Mouse (Mus musculus) liver, embryonic 15.5 days (tissue): ENCODE data around the gene Vamp1. TPM values are rescaled to one million over a fixed set of nuclear protein-coding genes. Genes with fewer than 3 reads are reported as not detected.

ENCODE experiments used
- ATAC-seq: fragments of 200-750 bp; cut with Nextera tagmentation; 2 replicates; pipeline ENCODE4 v1.8.0; 2017; ENCODE audit warnings: moderate number of reproducible peaks, mild to moderate bottlenecking, moderate library complexity; ENCODE audit not compliant: insufficient read depth
- H3K27ac ChIP-seq: fragments of 300-500 bp; sonication (generic); replicated peaks from 2 replicates; pipeline ENCODE4 v1.5.1; 2015; ENCODE audit warnings: mild to moderate bottlenecking, inconsistent platforms
- H3K27me3 ChIP-seq: fragments of 300-500 bp; sonication (generic); 2 replicates; pipeline ENCODE4 v1.6.1; 2015; ENCODE audit warnings: mild to moderate bottlenecking, inconsistent platforms
- H3K36me3 ChIP-seq: fragments of 300-500 bp; sonication (generic); replicated peaks from 2 replicates; pipeline ENCODE4 v1.6.1; 2015; ENCODE audit warnings: moderate library complexity, mild to moderate bottlenecking, inconsistent platforms
- H3K4me1 ChIP-seq: fragments of 300-500 bp; sonication (generic); replicated peaks from 2 replicates; pipeline ENCODE4 v1.6.1; 2015; ENCODE audit warnings: inconsistent platforms
- H3K4me2 ChIP-seq: fragments of 300-500 bp; sonication (generic); 2 replicates; pipeline ENCODE4 v1.6.1; 2015; ENCODE audit warnings: moderate library complexity, mild to moderate bottlenecking, inconsistent platforms
- H3K4me3 ChIP-seq: fragments of 300-500 bp; sonication (generic); replicated peaks from 2 replicates; pipeline ENCODE4 v1.5.1; 2015; ENCODE audit warnings: mild to moderate bottlenecking, inconsistent platforms
- H3K9ac ChIP-seq: fragments of 300-500 bp; sonication (generic); 2 replicates; pipeline ENCODE4 v1.6.1; 2015; ENCODE audit warnings: moderate library complexity, mild to moderate bottlenecking, inconsistent platforms
- H3K9me3 ChIP-seq: fragments of 300-500 bp; sonication (generic); replicated peaks from 2 replicates; pipeline ENCODE4 v1.6.1; 2016; ENCODE audit warnings: inconsistent platforms
- WGBS: fragments of 180-500 bp; shearing (Covaris S2); methylation state at CpG from one replicate; pipeline ENCODE4 v1.1.7; 2015; ENCODE audit warnings: mixed read lengths; ENCODE audit not compliant: insufficient replicate concordance; 5-methylcytosine and 5-hydroxymethylcytosine counted together
- polyA plus RNA-seq: library from polyadenylated mRNA; unstranded; fragments of >200 nt; fragmentation: Nextera tagmentation; extraction: Ambion mirVana; gene quantifications from 2 replicates; pipeline ENCODE4 v1.2.1, GENCODE M21; 2015

Vamp1 gene
- polyA plus RNA-seq, 1 experiment from 2014 or later: 1.9 TPM

DNA sequence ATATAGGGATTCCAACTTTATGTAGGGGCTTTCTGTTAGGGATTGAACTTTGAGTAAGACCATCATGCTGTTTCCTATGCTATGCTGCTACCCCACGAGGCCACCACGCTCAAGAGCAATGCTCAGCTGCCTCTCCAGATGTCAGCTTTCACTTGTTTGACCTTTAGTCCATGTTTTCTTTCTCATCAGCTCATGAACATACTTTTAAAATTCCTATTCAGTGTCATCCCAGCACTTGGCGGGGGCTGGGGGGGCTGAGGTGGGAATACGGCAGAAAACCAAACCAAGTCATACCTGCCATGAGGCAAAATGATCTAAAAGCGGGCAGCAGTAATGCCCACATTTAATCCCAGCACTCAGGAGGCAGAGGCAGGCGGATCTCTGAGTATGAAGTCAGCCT is 2.2 kb upstream of the Vamp1 start:
- peaks cover 20% of the 10 kb centered on the region for H3K4me1 ChIP-seq
- 50% methylated on average over 6 of the region's 6 CpGs for WGBS
- H3K4me3 ChIP-seq: no peak overlapping the region
- no peak overlapping the region for H3K9ac ChIP-seq
- H3K27me3 ChIP-seq: peaks cover 29% of the 10 kb centered on the region
- no peaks in the 10 kb centered on the region for H3K36me3 ChIP-seq
- no peak overlapping the region for H3K4me2 ChIP-seq
- no peak overlapping the region for H3K27ac ChIP-seq
- ATAC-seq: no peak
- no peaks in the 10 kb centered on the region for H3K9me3 ChIP-seq

DNA sequence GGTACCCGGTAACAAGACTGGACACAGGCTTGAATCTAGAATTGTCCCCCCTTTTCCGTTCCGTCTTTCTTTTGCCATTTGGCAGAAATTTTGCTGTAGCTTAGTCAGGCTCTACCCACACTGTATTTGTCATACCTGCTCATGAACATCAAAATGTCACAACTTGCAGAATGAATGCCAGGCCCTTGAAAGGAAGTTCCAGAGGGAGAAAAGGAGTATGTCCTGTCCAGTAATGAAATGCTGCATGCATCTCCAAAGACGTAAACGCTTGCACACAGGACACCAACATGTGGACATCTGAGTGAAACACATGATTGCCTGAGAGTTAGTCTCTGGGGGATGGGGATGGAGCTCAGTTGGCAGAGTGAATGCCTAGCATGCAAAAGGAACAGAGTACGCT is 1.6 kb upstream of the Vamp1 start:
- Histone ChIP-seq H3K36me3 (no peaks in the 10 kb centered on the region), H3K4me2 (no peak overlapping the region), H3K9me3 (no peaks in the 10 kb centered on the region), H3K27ac (no peak overlapping the region), H3K4me1 (peaks cover 21% of the 10 kb centered on the region), H3K27me3 (peaks cover 29% of the 10 kb centered on the region), H3K4me3 (no peak overlapping the region), H3K9ac (no peak overlapping the region)
- 72% methylated on average over 6 of the region's 6 CpGs for WGBS
- ATAC-seq: no peak

DNA sequence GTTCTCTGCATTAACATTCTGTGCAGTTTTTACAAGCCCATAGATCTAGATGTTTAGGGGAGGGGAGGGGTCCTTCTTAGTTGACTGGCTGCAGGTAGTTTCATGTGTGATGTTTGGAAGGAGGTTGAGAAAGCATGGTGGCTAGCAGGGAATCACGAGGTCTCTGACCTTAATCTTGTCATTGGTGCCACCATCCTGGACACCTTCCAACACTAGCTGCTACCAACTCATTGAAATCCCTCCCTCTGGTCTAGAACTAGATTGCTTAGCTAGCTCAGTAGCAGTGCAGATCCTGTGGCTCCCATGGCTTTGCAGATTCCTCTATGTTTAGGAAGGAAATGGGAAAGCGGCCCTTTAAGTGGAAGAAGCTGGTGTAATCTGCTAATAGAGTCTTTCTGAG is 1.5 kb downstream of the Vamp1 start:
- Histone ChIP-seq H3K4me2 (peak overlapping the region; percentile 98), H3K9ac (no peak overlapping the region), H3K27me3 (peaks cover 21% of the 10 kb centered on the region), H3K9me3 (no peaks in the 10 kb centered on the region), H3K4me3 (no peak overlapping the region), H3K36me3 (0 out of 2 replicates have a peak, but pooled peaks cover 6% of the 10 kb centered on the region), H3K4me1 (peaks cover 24% of the 10 kb centered on the region), H3K27ac (no peak overlapping the region)
- ATAC-seq: no peak
- WGBS: 58% methylated on average over 2 of the region's 2 CpGs

DNA sequence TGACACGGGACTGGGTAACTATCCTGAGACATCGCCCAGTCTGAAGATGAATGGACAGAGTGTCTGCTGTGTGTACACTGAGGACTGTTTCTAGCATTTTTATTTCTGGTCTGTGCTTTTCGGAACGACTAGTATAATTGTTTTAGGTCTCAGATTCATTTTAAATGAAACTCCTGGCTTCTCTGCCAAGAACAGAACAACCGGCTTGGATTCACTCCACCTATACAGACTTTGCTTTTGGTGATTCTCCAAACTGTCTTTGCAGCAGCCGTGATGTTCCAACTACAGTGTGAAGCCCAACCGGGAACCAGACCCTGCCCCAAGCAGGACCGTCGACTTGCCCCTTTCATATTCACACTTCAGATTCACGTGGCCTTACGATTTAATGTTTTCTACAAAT is 2.5 kb downstream of the Vamp1 start:
- Histone ChIP-seq H3K9me3 (no peaks in the 10 kb centered on the region), H3K9ac (no peak overlapping the region), H3K4me2 (no peak overlapping the region), H3K27ac (no peak overlapping the region), H3K4me3 (no peak overlapping the region), H3K4me1 (peaks cover 24% of the 10 kb centered on the region), H3K27me3 (peaks cover 11% of the 10 kb centered on the region), H3K36me3 (peaks cover 10% of the 10 kb centered on the region; the same call in 1 of the 2 replicates)
- WGBS: 85% methylated on average over 11 of the region's 11 CpGs
- no peak for ATAC-seq

DNA sequence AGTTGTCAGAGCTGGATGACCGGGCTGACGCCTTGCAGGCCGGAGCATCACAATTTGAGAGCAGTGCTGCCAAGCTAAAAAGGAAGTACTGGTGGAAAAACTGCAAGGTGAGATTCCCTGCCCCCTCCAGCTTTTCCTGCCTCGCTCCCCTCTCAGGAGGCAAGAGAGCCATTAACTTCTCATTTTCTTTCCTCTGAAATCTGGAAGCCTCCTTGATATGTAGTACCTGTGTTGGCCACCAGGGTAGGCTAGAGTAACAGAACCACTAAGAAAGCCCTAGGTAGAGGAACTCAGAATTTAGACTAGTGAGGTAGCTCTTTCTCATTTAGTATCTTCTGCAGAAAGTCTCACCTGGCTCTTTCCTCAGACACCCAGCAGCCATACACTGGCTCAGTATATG is 3.6 kb downstream of the Vamp1 start:
- no peaks in the 10 kb centered on the region for H3K9me3 ChIP-seq
- no peak for ATAC-seq
- no peak overlapping the region for H3K4me2 ChIP-seq
- peaks cover under 1% of the 10 kb centered on the region for H3K27me3 ChIP-seq
- H3K9ac ChIP-seq: no peak overlapping the region
- H3K27ac ChIP-seq: no peak overlapping the region
- WGBS: 68% methylated on average over 4 of the region's 4 CpGs
- H3K4me1 ChIP-seq: peaks cover 24% of the 10 kb centered on the region
- H3K36me3 ChIP-seq: peaks cover 14% of the 10 kb centered on the region; the same call in 1 of the 2 replicates
- no peak overlapping the region for H3K4me3 ChIP-seq

DNA sequence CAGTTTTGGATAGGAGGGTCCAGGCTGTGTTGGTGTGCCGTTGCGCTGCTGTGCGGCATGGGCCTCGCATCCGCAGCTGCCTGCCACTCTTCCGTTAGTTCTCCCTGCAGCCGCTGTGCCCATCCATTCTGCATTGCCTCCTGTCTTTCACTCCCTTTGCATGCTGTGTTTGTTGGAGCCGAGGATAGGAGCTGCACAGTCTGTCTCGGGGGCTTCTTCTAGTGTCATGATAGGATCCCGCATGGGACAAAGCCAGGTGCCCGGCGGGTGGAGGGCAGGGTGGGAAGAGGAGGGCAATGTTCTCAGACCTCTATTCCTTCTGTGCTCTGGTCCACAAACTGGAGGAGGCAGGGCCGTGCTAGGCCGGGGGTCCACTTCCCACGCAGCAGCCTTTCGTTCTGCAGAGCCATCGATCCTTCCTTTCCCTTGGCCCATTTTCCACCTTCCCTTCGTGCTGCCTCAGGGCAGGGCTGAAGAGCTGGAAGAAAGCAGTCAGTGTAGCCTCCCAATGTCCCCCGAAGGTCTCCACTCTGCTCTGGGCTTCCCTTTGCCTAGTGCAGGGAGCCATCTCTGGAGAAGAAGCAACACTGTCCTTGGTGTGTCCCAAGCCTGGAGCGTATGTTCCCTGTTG is 5.9 kb downstream of the Vamp1 start:
- no peak overlapping the region for H3K4me2 ChIP-seq
- no peaks in the 10 kb centered on the region for H3K9me3 ChIP-seq
- H3K4me3 ChIP-seq: no peak overlapping the region
- peaks cover 13% of the 10 kb centered on the region for H3K4me1 ChIP-seq
- H3K36me3 ChIP-seq: peaks cover 30% of the 10 kb centered on the region
- H3K27ac ChIP-seq: no peak overlapping the region
- H3K9ac ChIP-seq: no peak overlapping the region
- ATAC-seq: no peak
- WGBS: 79% methylated on average over 20 of the region's 20 CpGs
- no peaks in the 10 kb centered on the region for H3K27me3 ChIP-seq

DNA sequence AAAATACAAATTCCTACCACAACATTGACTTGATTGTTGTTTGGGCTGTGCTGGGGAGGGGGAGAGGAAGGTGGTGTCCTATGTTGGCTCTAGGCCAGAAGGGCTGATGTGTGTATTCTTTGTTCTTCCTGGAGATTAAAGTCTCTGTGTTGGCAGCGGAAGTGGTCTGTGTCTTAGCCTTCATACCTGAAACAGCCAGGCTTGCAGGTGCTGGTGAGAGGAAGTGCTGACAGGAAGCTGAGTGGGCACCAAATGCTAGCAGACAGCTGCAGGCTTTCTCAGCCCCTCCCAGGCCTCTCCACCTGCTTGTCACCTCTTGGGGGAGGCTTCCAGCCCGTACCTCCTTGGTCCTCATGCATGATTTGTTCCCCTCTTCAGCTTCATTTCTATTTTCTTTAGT is 6.8 kb downstream of the Vamp1 start:
- no peak overlapping the region for H3K27ac ChIP-seq
- ATAC-seq: no peak
- H3K4me2 ChIP-seq: no peak overlapping the region
- H3K4me1 ChIP-seq: peaks cover 4% of the 10 kb centered on the region
- WGBS: 48% methylated on average over 2 of the region's 2 CpGs
- H3K27me3 ChIP-seq: no peaks in the 10 kb centered on the region
- no peak overlapping the region for H3K4me3 ChIP-seq
- H3K9me3 ChIP-seq: no peaks in the 10 kb centered on the region
- peaks cover 35% of the 10 kb centered on the region for H3K36me3 ChIP-seq
- H3K9ac ChIP-seq: no peak overlapping the region

DNA sequence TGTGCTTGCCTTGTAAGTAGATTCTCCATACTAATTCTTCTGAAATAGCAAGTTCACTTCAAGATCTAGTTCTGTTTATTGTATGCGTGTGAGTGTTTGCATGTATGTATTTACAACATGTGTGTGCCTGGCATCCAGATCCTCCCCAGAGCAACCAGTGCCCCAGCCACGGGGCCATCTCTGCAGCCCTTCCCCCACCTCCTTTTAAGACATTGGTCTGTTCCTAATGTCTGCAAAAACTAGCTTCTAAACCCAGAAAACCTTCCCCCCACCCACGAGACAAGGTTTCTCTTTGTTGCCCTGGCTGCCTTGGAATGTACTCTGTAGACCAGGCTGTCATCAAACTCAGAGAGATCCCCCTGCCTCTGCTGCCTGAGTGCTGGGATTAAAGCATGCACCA is 7.2 kb downstream of the Vamp1 start:
- H3K4me1 ChIP-seq: peaks cover 4% of the 10 kb centered on the region; the same call in 1 of the 2 replicates
- 65% methylated on average over 3 of the region's 3 CpGs for WGBS
- H3K27me3 ChIP-seq: no peaks in the 10 kb centered on the region
- ATAC-seq: no peak
- H3K4me2 ChIP-seq: no peak overlapping the region
- no peak overlapping the region for H3K27ac ChIP-seq
- H3K9me3 ChIP-seq: no peaks in the 10 kb centered on the region
- H3K4me3 ChIP-seq: no peak overlapping the region
- peaks cover 38% of the 10 kb centered on the region for H3K36me3 ChIP-seq
- no peak overlapping the region for H3K9ac ChIP-seq

DNA sequence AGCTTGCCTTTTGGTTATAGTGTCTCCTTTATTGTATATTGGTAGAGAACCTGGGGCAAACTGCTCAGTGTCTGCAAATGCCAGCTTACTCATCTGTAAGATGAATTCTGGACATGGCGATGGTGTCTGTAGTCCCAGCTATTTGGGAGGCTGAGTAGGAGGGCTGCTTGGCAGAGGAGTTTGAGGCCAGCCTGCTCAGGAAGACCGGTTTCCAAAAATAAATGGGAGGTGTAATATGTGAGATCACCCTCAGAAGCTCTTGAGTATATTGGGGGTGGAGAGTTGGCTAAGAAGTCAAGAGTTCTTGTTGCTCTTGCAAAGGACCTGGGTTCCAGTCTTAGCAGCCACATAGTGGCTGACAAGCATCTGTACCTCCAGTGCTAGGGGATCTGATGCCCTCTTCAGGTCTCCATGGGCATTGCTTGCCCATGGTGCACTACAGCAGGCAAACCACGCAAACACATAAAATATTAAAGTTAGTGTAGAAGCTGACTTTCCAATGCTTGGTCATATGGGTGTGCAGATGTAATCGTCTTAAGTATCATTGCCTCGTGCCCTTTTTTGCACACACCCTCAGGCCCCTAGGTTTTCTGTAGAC is 10.3 kb downstream of the Vamp1 start:
- no peak overlapping the region for H3K4me2 ChIP-seq
- no peak overlapping the region for H3K27ac ChIP-seq
- no peak overlapping the region for H3K4me3 ChIP-seq
- no peaks in the 10 kb centered on the region for H3K27me3 ChIP-seq
- no peak overlapping the region for H3K9ac ChIP-seq
- H3K36me3 ChIP-seq: peaks cover 32% of the 10 kb centered on the region
- 72% methylated on average over 5 of the region's 5 CpGs for WGBS
- ATAC-seq: no peak
- H3K9me3 ChIP-seq: no peaks in the 10 kb centered on the region
- peaks cover 2% of the 10 kb centered on the region for H3K4me1 ChIP-seq

DNA sequence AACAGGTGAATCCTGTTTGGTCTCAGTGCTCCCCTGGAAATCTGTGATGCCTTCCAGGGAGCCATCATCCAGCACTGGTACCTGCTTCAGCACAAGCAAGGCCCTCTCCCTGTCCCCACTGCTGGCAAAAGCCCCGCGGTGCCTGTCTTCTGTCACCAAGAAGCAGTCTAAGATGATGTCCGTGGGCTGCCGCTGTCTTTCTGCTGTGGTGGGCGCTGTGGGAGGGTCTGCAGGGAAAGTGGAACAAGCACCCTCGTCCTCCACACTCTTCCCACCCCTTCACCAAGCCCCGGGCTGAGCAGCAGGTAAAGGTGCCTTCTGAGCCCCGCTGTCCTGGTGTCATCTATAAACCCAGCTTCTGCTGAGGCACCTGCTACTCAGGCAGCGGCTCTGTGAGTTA is 15.2 kb downstream of the Vamp1 start:
- Histone ChIP-seq H3K27me3 (no peaks in the 10 kb centered on the region), H3K4me2 (peak overlapping the region; percentile 86), H3K4me3 (peak overlapping the region; percentile 66), H3K27ac (no peak overlapping the region; the same call in 1 of the 2 replicates), H3K9me3 (no peaks in the 10 kb centered on the region), H3K36me3 (0 out of 2 replicates have a peak, but pooled peaks cover 10% of the 10 kb centered on the region), H3K4me1 (peaks cover 35% of the 10 kb centered on the region), H3K9ac (peak overlapping the region; percentile 62; the same call in 1 of the 2 replicates)
- WGBS: 66% methylated on average over 9 of the region's 9 CpGs
- no peak for ATAC-seq

DNA sequence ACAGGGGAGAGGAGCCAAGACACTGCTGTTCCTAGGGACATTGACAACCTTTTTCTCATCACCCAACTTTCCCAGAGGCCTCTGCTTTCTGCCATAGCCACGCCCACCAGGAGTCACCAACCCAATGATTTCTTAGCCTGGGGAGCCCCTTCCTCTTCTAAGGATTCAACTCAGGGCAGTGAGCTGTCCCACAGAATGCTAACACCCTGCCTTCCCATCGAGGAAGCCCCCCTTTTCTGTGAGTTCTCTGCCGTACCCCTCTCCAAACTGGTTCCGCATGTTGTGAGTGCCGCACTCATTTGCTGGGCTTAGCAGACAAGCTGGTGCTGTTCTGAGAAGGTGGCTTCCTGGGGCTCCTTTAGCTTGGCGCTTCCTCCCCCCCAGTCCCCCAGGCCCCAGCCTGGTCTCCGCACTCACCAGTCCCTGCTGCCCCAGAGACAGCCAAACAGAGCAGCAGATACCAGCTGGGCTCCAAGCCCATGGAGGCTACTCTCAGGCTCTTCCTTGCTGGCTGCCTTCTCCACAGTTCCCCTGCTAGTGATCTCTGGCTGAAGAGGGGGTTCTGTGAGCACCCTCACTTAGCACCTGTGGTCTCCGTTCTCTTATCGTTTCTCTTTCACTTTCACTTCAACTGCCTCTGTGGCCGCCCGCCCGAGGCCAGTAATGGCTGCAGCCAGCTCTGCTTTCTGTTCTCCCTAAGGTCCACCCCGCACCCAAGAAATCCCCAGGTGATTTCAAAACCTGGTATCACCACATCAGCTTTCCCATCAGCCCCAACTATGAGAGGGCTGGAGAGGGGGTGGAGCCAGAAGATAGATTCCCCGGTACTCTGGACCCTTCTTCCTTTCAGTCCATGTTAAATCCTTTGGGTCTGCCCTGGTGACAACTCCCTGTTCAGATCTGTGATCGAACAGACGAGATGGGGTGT is 16.0 kb downstream of the Vamp1 start, which contains the start of gene Tapbpl:
Gene Tapbpl (minus strand): TSS at position 744 of the 928 bp plus-strand sequence.
- H3K36me3 ChIP-seq: 0 out of 2 replicates have a peak, but pooled peaks cover 6% of the 10 kb centered on the region
- peak within 1 kb of the TSS; percentile 84 for H3K27ac ChIP-seq
- H3K9me3 ChIP-seq: no peaks in the 10 kb centered on the region
- ATAC-seq: peak; percentile 58
- peak within 1 kb of the TSS; percentile 62 for H3K9ac ChIP-seq
- peak within 1 kb of the TSS; percentile 86 for H3K4me2 ChIP-seq
- H3K4me1 ChIP-seq: peaks cover 35% of the 10 kb centered on the region
- H3K27me3 ChIP-seq: no peaks in the 10 kb centered on the region
- WGBS: under 1% methylated on average over 16 of the region's 16 CpGs
- H3K4me3 ChIP-seq: peak within 1 kb of the TSS; percentile 66
